Mouse (Mus musculus): ENCODE results near the gene Fchsd2.

Gene Fchsd2

DNA sequence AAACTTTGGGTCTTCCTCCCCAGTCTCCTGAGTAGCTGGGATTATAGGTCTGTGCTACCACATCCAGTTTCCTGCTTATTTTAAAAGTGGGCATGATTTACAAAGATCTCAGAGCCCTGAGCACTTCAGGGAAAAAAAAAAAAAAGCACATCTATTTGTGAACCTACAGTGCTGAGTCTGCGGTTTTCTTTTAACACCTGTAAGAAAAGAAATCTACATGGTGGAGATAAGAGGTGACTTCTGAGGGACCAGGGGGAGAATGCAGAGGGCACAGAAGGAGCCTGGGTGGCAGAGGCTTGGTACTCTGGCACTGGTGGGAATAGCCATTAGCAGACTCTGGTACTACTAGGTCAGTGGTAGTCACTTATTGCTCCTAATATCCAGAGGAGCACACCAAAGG is 227.1 kb downstream of the Fchsd2 start:
- DNase-seq, result no peak

DNA sequence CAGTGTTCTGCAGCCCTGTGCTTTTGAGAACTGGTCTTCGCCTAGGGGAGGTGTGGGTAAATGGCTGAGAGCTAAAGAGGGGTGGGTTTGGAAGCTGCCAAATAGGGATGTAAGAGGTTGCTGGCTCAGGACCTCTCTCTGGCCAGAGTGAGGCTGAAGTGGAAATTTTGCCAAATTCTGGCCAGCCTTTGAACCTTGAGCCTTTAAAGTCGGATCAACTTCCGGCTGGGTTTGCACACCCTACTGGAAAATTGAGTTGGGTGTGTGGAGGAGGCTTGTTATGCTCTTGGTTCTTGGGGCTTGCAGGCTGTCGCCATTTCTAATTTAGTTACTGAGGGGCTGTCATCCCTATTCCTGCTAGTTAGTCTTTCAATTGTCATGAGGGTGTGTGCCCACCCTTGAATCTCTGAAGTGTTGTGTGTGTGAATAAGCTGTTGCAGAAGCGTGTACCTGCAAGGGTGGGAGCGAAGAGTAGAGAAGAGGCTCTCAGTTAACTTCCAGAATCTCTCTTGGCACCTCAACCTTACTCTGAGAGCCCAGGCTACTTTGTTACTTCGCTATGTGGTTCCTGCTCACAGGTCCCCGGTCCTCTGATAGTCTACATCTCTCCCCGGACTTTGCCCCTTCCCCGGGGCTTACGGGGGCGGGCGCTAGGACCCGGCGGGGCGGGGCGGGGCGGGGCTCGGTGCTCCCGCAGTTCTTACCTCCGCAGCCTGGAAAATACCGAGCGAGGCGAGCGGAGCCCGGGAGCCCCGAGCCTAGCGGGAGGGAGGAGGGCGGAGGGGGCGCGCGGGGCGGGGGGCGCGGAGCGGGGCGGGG is 227.9 kb downstream of the Fchsd2 start:
- DNase-seq, result peak; percentile 79 to 87

DNA sequence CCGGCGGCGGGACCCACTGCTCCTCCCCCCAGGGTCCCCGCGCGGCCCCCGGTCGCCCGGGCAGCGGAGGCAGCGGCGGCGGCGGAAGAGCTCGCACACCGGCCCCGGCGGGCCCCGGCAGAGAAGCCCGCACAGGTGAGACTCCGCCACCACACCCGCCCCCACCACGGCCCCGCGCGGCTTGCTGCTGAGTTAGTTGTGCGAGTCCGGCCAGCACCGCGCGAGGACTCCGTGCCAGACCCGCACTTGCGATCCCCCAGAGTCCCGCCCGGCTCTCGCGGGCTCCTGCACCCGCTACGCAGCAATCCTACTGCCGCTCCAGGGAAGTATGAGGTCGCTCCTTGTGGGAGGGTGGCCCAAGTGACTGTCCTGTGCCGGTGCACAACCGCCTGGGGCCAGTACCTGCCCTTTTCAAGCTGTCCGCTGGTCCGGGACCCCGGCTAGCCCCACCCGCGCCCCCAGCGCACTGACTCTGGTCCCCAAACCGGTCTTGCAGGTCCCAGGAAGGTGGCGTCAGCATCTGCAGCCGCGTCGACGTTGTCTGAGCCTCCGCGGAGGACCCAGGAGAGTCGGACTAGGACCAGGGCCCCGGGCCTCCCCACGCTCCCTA is 228.7 kb downstream of the Fchsd2 start:
- DNase-seq, result peak; percentile 72 to 73

DNA sequence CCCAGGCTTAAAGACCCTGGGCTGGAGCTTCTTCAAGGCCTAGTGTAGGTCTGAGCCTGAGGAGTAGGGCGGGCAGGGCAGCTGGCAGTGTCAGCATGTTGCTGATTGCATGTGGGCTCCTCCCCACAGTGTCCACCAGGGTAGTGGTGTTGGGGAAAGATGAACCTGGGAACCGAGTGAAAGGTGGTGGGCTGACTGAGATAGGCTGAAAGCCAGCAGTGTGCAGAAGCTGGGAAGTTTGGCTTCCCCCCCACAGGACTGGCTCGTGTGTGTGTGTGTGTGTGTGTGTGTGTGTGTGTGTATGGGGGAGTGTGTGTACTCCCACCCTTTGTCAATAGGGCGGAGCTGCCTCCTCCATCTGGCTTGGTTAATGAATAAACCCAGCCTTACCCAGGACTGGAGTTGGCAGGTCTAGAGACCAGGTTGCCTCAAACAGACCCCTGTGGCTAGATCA is 230.5 kb downstream of the Fchsd2 start:
- peak; percentile 56 to 63 for DNase-seq

DNA sequence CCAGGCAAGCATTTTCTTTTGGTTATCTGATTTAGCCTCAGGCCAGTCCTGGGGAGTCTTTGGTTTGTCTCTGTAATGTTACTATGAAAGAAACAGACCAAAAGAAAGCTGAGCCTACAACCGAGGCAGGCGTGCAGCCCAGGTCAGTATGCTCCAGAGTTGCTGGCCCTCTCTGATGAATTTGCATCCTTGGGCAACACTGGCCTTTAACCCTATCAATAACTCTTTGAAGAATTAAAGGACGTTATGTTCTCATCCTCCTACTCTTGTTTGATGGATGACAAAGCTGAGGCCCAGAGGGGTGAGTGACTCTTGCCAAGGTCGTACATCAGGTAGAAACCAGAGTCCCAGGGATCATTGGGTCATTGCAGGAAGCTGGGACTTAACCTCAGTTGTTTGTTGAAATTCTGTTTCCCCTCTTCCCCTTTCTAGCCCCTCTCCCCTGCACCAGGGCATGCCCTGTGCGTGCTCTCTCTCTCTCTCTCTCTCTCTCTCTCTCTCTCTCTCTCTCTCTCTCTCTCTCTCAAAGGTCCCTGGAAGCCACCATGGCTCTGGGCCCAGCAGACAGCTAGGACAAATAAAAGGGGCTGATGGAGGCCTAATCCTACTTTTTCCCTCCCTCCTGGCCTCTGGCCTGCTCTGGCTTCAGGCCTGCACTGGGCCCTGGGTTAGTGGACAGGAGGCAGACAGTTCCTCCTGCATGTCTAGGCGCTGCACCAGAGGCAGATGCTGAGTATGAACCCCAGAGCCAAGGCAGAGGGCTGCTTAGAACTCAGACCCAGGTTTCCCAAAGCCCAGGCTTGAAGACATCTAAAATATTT is 231.7 kb downstream of the Fchsd2 start:
- DNase-seq, result peak in 1 of 2 experiments; percentile 52

DNA sequence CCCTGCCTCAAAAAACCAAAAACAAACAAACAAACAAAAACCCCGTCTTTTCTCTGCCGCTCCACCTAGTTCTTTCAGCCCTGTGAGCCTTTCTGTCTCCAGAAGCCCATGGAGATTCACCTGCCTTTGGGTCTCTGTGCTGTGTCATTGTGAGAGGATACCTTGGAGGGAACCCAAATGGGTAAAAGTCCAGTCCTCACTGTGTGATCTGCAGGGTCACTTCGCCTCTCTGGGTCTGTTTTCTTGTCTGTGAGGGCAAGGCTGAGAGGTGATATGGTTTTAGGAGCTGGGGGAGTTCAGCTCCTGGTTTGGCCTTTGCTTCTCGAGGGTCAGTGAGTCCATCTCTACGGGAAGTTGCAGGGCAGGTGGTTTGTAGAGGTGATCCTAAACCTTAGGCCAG is 233.3 kb downstream of the Fchsd2 start:
- no peak for DNase-seq

DNA sequence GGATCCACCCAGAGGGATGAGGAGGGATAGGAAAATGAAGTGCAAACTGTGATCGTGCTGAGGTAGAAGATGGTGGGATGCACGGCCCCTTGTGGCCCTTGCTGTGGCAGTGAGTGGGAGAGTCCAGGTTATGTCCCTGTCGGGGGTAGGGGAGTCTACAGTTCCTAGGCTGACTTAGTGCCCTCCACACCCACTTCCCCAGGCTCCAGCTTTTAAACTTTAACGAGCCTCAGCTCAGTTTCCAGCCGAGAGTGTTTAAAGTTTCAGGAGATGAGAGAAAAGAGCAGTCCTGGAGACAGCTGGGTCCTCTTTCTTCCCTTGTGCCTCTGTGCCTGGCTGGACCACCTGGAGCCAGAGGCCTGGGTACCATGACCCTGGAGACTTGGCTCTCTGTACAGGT is 234.6 kb downstream of the Fchsd2 start:
- DNase-seq, result no peak

DNA sequence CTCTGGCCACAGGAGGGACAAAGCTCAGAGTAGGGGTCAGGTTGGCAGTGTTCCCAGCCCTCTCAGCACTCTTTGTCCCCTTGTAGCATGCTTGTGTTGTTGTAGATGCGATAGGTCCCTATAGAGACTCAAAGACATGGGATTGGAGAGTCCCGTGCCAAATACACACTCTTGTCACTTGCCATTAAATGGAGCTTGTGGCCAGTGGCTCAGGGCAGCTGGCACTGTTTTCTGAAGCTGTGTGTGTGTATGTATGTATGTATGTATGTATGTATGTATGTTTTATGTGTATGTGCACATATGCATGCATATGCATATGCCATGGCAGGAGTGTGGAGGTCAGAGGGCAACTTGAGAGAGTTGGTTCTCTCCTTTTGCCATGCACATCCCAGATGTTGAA is 235.1 kb downstream of the Fchsd2 start:
- DNase-seq, result no peak

DNA sequence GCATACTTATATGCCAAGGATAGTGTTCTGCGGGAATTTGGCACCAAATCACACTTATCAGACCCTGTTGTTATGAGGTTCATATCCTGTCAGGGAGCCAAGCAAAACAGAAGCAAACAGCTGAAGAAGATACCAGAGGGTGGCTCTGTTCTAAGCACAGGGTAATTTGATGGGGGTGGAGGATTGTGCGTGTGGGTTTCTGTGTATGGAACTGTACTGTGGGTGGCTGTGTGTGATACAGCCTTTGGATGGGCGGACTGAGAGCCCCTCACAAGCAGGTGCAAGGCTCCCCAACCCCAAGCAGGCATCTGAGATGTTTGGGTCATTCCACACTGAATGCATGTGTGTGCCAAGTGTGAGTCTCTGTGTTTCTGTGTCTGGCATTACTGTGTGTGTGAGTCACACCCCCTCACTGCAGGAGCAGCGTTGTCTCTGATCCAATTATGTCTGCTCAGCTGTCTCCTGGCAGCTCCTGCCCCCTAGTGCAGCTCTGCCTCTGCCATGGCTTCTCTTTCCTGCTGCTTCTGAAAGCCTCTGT is 236.0 kb downstream of the Fchsd2 start:
- DNase-seq, result peak; percentile 67 to 74

DNA sequence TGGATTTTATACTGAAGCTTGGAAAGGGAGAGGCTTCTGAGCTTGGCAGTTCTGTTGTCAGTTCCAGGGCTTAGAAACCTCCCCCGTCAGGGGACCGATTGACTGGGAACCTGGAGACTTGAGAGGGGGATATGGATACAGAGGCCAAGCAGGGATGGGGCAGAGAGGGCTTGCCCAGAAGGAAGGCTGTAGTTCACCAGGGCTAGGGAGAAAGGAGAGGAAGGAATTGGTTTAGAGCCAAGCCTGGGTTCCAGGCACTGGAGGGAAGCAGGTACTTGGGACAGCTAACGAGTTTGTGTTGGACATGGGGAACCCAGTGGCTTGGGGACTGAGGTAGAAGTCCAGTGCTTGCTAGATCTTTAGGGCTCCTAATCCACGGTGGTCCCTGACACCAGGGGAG is 236.9 kb downstream of the Fchsd2 start:
- DNase-seq, result no peak

DNA sequence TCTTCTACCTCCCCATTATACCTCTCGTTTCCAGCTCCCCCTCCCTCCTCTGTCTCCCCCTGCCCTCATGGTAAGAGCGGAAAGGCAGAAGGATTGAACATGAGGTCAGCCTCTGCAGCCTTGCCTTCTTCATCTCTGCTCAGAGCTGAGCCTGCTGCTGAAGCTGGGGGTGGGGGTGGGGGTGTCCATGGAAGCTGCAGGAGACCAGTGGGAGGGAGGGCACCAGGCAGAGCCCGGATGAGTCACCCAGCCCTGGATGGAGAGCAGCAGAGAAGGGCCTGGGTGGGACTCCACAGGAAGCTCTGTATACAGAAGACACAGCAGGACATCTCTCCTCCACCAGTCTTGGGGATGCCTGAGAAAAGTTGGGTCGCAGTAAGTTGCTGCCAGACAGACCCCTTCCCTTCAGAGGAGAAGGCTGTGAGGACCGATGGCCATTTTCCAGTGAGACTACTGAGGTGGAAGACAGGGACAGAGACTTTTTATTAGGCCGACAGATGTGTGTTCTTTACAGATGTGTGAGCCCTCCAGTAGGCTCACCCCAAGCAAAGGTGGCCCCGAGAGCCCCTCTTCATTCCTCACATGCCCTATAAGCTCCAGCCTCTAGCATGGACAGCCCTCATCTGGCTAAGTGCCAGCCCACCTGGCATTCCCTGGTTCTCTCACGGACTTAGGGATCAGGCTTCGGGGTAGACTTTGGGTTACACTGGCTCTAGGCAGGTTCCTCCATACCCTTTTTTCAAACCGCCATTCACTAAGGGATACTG is 237.6 kb downstream of the Fchsd2 start:
- peak in 1 of 2 experiments; percentile 73 for DNase-seq

DNA sequence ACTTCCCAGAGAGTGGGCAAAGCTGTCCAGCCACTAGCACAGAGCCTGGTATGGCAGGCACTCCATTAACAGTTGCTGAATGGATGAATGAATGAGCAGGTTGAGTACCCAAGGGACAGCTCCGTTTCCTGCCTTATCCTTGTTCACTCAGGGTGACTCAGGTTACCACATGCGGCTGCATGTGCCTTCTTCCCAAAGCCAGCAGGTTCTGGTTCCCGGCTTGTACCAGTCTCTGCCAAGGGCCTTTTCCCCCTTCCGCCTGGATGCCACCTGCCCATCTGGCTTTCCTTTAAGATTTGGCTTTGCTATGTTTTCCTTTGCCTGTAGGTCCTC is 238.1 kb downstream of the Fchsd2 start:
- DNase-seq, result peak; percentile 71 to 74

DNA sequence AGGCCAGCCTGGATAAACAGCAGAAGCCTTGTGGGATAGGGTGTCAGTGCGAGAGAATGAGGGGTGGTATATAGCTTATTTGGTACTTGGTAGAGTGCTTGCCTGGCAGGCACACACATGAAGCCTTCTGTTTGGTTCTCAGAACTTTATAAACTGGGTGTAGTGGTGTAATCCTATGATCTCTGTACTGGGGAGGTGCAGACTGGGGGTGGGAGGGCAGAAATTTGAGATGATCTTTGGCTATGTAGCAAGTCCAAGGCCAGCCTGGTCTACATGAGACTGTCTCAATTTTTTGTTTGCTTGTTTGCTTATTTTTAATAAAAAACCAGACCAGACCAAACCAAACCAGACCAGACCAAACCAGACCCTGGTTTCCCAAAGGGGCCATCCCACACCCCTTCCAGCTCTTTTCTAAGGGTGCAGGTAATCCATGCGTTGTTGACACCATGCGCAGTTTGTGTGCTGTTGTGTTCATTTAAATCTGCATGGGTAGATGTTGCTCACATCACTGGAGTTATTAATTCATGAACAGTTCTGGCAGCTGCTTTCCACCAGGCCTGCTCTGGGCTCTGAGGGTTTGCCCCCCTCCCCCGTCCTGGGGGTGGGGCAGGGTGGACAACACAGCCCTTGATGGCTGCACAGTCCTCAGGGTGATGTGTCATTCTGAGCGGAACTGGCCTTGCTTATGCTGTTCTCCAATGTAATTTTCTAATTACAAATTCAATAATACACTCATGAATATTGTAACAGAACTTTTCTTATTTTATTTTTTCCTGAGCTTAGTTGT is 239.6 kb downstream of the Fchsd2 start:
- no peak for DNase-seq

Measured in cerebellum, postnatal 25 days (tissue).